Mouse (Mus musculus): ENCODE measurements around the gene 4930407I10Rik.

The 4930407I10Rik gene

DNA sequence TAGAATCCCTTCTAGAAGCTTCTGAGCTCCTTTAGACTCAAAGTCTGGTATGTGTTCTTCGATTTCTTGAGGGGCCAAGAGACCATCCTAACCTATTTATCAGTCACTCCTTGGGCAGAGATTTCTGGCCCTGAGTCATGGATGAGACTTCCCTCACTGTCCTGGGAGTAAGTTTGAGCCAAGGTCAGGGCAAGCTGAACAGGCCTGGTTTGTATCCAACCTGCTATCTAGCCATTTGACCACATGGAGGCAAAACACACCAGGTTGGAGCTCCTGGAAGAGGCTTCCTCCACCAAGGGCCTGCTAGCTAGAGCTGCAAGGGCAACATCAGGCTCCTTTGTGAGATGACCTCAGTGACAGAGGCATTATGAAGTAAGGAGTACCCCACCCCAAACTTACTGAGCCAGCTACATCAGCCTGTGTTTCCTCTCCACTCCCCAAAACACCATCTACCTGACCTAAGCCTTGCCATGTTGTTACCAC lies at the start of gene 4930407I10Rik:
TSS of gene 4930407I10Rik (plus strand) at position 433 of the 483 bp plus-strand sequence.
- no peak for DNase-seq (ENCODE audit: low spot score in 2 of 2)

DNA sequence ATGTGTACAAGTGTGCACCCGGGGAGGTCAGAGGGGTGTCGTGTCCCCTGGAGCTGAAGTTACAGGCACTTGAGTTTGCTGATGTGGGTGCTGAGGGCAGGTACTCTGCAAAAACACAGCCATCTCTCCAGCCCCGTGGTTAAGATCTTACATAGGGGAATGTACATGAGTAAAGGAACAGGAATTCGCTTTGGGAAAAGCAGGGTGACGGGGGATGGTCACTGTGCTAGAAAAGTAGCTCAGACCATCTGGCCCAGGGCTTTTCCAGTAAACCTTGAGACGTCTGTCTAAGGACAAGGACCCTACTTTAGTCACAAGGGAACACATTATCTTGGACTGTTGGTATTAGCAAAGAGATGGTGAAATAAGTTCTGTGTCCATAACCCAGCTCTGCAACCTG lies 47.0 kb upstream of the 4930407I10Rik start:
- DNase-seq (ENCODE audit: low spot score in 2 of 2), result no peak

DNA sequence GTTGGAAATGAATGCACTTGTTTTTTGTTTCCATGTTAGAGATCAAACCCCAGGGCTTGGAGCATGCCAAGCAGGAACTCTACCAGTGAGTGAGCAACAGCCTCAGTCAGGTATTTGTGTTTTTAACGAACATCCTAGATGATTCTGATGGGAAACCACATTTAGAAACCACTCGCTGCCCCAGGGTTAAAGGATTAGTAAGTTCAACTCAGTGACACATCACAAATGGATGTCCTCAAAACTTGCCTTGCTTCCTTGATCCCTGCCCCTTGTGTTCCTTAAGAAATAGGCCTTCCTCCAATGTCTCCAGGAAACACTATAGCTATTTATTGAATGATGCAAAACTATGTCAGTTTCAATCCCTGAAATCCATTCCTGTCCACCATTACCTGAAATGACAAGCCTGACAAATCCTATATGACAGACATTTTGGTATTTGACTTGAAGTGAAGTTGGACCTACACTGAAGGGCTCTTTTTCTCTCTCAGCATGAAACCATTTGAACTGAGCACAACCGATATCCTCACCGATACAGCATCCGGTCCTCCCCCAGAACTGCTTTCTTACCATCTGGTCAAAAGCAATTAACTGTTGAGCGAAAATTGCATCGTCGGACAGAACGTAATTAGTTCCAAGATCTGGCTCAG lies 44.1 kb upstream of the 4930407I10Rik start:
- no peak for DNase-seq (ENCODE audit: low spot score in 2 of 2)

DNA sequence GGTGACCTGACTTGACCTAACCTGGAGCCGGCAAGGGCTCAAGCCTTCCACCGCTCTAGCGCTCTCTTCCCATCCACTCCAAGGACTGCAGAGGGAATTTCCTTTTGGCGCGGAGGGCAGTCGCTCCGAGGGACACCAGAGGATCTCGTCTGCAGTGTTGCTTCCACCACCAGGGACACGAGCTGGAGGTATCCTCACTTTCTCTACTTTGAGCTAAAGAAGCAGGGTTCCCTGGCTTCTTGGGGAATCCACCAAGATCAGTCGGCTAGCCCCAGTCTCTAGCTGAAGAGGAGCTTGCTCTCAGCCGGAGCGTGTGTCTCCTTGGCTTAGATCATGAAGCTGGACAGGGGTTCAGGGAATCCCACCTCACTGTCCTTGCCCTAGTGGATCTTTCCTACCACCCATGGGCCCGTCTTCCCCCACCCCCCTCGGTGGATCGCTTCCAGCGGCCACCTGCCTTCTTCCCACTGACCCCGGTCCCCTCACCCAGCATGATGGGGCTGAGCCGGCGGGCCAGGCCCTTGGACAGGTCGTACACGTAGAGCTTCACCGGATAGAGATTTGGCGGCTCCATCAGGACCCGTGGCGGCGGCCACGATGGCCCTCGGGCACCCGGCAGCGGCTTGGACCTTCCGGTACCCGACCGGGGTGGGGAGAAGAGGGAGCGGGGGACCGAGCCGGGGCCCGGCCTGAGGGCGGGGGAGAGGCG lies 43.4 kb upstream of the 4930407I10Rik start:
- peak; percentile 9 to 25 for DNase-seq (ENCODE audit: low spot score in 2 of 2)

DNA sequence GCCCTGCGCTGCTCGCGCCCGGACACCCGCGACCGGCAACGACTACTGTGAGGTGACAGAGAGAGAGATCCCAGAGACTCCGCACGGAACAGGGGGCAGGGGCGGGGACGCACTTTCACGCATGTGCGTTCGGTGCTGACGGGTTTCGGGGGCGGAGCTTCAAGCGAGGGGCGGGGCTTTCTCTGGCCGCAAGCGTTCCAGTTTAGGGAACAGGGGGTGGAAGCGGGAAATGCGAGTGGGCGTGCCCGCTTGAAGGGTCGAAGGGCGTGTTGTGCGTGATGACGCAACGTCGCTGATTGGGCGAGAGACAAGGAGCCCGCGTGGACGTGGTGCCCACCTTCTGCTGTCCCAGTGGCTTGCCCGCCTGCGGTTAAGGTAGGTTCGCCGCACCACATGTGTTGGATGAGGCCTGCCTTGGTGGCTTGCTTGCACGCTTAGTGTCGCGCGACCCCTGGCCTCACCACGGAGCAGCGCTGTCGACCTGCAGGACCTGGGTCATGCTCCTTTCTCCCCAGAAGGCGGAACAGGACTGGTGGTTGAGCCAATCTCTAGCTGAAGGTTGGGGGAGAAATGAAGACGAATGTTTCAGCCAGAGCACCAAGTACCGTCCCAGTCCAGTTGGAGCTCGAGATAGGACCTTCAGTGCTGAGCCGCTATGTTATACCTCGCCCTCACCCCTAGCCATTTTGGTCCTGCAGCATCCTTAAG lies 42.7 kb upstream of the 4930407I10Rik start:
- DNase-seq (ENCODE audit: low spot score in 2 of 2), result peak; percentile 99

DNA sequence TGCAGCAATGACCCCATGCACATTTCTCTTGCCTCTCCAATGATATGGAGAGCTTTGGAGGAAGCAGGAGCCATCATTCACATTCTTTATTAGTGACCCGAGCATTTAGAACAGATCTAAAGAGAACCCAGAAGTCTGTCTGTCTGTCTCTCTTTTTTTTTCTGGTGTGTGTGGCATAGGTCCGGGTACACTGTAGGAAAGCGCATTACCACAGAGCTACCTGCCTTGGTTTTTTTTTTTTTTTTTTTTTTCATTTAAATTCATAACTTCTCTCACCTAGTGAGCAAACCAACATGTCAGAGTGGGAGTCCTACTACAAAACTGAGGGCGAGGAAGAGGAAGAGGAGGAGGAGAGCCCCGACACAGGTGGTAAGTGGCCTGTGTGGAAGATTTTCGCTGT lies 42.1 kb upstream of the 4930407I10Rik start:
- DNase-seq (ENCODE audit: low spot score in 2 of 2), result no peak

DNA sequence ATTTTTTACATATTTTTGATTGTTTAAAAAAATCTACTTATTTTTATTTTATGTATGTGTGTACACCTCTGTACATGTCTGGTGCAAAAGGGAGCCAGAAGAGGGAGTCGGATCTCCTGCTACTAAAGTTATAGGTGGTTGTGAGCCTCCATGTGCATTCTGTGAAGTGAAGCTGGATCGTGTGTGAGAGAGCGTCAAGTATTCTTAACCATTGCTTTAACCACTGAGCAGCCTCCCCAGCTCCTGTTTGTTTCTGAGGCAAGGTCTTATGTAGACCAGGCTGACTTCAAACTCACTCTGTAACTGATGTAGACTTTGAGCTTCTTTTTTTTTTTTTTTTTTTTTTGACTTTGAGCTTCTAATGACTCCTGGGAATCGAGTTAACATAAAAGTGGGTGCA lies 41.5 kb upstream of the 4930407I10Rik start:
- DNase-seq (ENCODE audit: low spot score in 2 of 2), result no peak

DNA sequence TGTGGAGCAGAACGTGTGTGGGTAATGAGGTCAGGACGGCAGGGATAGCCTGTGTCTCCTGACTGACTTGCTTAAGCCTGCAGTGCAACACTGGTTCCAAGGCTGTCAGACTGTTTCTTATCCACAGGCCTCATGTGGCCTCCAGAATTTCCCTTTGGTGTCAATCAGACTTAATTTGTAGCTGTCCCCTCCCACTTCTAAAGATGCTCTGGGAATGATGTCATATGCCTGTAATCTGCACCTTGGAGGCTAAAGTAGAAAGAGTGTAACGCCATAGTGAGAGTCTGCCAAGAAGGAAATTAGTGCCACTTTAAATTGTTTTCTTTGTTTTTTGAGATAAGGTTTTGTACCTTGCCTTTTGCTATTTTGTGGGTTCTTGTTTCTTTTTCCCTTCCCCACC lies 39.7 kb upstream of the 4930407I10Rik start:
- DNase-seq (ENCODE audit: low spot score in 2 of 2), result no peak

DNA sequence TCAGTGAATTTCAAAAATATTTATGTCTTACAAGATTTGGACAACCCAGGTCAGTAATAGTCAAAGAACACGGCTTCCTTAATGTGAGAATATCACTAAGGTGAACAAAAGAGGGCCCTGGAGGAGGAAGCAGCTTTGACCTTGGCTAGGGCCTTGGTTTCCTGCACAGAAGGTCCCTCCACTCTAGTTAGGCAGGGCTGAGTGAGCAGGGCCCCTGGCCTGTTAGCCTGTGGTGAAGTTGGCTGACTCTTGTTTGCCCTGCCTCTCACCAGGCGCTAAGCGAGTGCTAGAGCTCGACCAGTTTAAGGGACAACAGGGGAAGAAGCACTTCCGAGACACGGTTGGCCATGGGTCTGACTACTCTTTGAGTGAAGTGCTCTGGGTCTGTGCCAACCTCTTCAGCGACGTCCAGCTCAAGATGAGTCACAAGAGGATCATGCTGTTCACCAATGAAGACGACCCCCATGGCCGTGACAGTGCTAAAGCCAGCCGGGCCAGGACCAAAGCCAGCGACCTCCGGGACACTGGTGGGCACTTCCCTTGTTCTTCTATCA lies 36.3 kb upstream of the 4930407I10Rik start:
- no peak for DNase-seq (ENCODE audit: low spot score in 2 of 2)

DNA sequence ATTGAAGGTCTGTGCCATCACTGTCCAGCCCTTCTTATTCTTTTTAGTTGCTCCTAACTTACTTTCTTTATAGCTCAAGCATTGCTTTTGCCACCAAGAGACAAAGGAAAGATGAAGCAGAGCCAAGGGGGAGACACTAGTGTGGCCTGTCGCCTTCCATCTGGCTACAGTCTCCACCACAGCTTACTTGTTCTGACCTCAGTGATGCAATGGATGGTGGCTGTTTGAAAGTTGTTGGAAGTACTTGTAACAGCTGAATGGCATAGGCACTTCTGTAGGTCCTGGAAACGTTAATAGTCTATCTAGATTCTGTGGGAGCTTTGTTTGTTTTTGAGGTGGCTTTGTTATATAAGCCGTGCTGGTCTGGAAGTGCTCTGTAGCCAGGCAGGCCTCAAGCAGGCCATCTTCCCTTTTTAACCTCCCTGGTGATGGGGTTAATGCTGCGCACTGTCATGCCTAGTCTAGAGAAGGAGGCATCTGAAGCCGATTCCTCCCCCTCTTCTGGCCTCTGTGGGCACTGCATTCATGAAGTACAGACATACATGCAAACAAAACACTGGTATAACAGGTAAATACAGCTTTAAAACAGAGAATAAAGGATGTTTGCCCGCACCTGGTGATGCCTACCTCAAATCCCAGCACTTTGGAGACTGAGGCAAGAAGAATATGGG lies 34.9 kb upstream of the 4930407I10Rik start:
- no peak for DNase-seq (ENCODE audit: low spot score in 2 of 2)

DNA sequence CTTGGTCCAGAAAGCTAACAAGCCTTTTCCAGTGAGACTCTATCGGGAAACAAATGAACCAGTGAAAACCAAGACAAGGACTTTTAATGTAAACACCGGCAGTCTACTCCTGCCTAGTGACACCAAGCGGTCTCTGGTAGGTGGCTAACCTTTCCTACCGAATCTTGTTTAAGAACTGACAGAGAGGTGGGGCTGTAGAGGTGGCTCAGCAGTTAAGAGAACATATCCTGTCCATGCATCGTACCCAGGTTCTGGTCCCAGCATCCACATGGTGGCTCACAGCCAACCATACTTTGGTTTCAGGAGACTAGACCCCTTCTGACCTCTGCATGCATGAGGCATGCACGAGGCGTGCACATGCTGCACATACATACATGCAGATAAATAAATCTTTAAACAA lies 31.7 kb upstream of the 4930407I10Rik start:
- DNase-seq (ENCODE audit: low spot score in 2 of 2), result no peak

DNA sequence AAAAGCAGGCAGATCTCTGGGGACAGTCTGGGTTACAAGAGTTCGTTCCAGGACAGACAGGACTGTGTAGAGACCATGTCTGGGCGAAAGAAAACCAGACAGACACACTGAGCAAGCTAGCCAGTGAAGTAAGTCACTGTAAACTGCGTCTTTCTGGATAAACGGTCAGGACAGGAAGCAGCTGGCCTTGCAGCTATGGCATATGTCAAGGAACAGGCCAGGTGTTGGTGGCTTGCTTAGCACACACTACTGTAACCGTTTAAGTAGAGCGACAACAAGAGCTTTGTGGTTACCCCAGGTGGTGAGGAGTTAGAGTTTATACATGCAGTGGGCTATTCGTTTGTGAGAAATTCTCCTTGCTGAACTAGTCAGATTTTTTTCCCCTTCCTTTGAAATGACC lies 31.2 kb upstream of the 4930407I10Rik start:
- no peak for DNase-seq (ENCODE audit: low spot score in 2 of 2)

DNA sequence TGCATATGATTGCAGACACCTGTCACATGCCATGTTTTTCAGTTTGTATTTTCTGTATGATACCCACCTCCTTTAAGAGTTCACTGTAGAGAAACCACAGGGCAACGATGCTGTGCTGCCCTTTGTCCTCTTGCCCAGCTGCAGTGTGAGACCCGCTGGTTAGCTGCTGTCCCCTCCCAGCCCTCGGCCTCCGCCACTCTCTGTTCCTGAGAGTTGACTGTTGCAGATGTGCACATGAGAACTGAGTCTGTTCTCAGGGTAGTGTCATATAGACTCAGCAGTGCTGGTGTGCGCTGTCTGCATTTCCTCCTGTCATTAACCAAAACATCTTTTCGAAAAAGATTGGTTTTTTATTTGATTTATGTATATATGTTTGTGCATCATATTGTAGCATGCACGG lies 26.6 kb upstream of the 4930407I10Rik start:
- no peak for DNase-seq (ENCODE audit: low spot score in 2 of 2)

DNA sequence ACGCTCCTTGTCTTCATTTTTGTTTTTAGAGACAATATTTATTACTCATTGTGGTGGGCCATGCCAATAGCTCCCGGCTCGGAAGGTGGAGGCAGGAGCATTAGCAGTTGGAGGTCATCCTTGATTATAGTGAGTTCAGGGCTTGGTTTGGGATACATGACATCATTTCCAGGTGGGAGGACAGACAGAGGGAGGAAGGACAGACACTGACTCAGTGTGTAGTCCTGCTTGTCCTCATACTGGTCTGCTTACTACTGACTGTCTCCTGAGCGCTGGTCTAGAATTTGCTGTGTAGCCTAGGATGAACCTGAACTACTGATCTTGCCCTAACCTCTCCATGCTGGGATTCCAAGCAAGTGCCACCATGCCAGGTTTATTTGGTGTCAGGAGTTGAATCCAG lies 25.2 kb upstream of the 4930407I10Rik start, which contains the start of gene Desi1:
TSS of gene Desi1 (minus strand) at position 101 of the 400 bp plus-strand sequence.
- no peak for DNase-seq (ENCODE audit: low spot score in 2 of 2)

DNA sequence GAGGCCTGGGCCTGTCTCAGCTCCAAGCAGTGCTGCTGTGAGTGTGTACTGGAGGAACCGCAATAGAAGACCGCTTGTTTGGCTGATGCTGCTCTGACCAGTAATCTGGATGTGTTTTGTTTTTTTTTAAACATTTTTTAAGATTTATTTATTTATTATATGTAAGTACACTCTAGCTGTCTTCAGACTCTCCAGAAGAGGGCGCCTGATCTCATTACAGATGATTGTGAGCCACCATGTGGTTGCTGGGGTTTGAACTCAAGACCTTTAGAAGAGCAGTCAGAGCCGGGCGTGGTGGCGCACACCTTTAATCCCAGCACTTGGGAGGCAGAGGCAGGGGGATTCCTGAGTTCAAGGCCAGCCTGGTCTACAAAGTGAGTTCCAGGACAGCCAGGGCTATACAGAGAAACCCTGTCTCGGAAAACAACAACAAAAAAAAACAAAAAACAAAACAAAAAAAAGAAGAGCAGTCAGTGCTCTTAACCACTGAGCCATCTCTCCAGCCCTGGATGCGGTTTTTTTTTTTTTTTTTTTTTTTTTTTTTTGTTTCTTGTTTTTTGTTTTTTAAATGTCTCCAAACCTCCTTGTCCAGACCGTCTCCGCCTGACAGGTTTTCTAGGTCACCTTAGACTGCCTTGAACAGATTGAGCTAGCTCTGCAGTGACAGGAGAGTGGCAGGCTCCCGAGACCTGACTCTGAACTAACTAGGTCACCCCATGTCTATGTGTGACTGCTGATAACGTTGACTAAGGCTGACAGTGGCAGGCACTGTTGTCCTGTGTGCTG lies 22.9 kb upstream of the 4930407I10Rik start:
- no peak for DNase-seq (ENCODE audit: low spot score in 2 of 2)

DNA sequence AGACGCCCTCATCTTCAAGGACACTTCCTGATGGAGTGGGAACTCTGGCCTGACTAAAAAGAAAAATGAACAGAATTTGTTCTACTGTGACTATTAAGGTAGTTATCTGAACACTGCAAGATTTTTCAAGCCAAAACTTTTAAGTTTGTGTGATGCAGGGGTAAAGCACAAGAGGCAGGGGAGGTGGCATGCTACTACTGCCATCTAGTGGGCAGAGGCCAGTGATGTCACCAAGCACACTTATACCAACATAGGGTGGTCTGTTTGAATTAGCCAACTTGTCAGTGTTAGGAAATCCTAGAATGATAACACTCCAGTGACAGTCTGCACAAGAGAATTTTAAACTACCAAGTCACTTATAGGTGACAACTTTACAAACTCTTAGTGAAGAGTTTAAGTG lies 18.3 kb upstream of the 4930407I10Rik start:
- no peak for DNase-seq (ENCODE audit: low spot score in 2 of 2)

DNA sequence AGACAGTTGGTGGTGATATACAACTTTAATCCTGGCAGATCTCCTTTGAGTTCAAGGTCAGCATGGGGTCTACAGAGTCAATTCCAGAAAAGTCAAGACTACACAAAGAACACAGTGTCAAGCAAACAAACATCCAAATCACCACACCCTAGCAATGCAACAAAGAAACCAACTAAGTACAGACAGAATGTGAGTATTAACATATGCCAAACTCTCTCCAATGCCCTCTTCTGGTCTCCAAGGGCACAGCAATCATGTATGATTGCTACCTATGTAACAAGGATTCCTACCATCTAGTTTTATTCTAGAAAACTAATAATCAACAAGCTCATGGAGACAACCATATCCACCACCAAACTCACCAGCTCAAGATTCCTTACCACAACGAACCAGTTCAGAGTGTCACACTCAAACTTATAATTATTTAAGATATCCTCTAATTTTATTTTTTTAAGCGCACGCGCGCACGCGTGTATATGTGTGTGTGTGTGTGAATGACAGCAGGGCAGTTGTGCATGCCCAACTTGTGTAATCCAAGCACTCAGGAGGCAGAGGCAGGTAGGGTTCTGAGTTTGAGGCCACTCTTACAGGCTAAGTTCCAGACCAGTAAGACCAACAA lies 14.7 kb upstream of the 4930407I10Rik start:
- DNase-seq (ENCODE audit: low spot score in 2 of 2), result no peak

DNA sequence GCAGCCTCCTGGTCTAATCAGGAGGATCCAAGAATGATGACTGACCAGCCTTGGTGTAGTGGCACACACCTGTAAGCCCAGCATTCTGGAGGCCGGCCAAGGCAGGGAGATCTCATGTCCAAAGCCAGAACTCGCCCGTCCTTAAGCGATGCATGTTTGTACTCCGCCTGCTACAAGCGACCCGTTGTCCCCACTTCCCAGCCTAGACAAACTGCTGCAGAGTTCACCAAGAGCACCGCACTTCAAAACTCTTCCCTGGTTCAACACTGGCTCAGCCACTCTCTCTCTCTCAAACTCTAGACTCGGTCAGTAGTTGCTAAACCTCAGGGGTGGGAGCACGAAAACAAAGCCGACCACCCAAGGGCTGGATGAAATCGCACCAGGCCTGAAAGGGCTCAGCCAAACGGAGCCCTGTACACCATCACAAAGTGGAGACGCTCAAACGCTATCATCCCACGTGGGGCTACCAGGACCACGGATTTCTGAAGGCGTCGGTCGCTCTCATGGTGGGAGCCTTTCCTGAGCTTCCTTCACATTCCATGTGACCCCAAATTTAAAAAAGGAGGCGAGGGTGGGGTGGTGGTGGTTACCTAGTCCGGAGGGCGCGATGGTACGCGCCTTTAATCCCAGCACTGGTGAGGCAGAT lies 12.6 kb upstream of the 4930407I10Rik start:
- DNase-seq (ENCODE audit: low spot score in 2 of 2), result no peak

DNA sequence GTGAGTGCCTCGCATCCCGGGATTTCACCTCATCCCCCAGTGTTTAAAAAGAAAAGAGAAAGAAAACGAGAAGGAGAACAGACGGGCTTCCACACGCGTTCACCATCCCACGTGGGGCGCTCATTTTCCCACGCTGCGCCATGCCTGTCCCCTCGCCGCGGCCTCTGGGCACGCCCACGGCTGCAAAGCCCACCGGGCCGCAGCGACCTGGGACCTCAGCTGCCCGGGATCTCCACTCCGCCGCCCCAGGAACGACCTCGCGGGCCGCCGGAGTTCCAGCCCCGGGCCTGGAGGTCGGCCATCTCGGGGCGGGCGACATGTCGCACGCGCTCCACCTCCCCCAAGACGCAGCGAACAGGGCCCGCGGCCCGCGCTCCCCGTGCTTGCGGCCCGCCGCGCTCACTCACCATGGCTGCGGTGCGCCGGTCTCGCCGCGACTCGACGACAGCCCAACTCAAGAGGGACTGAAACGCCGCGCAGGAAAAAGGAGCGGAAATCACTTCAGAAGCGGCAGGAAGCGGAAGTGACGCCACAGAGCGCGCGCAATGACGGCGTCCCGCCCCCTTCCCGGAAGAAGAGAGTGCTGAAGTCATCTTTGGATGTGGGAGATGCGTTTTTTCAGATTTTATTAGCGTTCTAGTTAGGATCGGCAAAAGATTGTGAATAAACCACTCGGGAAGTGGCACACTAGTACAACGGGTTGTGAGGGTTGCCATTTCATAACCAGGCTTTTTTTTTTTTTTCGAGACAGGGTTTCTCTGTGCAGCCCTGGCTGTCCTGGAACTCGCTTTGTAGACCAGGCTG lies 11.7 kb upstream of the 4930407I10Rik start, which contains the start of gene Snu13:
TSS of gene Snu13 (minus strand) at position 519 of the 804 bp plus-strand sequence.
- DNase-seq (ENCODE audit: low spot score in 2 of 2), result peak; percentile 87 to 88
